Mouse (Mus musculus): ENCODE data around the gene Dlg4.
A peak's percentile ranks its signal among the peaks of the same experiment; 100 is the strongest.
"Not testable (repeated sequence)": the region's sequence is repeated elsewhere in the genome, so short reads cannot be mapped to it uniquely, and the experiment has no call there.

The Dlg4 gene

GRCm38 (mm10) chr11:70049366-70049765 is 32.6 kb downstream of the Dlg4 start:
- DNase-seq (ENCODE audit: low spot score): no peak

GRCm38 (mm10) chr11:70049816-70050215 is 33.1 kb downstream of the Dlg4 start:
- no peak for DNase-seq (ENCODE audit: low spot score)

GRCm38 (mm10) chr11:70053156-70053555 is 36.4 kb downstream of the Dlg4 start:
- no peak for DNase-seq (ENCODE audit: low spot score)

- no peak for DNase-seq (ENCODE audit: low spot score)
These were observed 37.3 kb downstream of the Dlg4 start, which contains the start of gene Asgr1 for GRCm38 (mm10) chr11:70053898-70054570. Gene Asgr1 (plus strand): TSS chr11:70054085.

- peak; percentile 87 for DNase-seq (ENCODE audit: low spot score)
These were observed 39.0 kb downstream of the Dlg4 start for GRCm38 (mm10) chr11:70055618-70056214.

- no peak for DNase-seq (ENCODE audit: low spot score)
These were observed 41.1 kb downstream of the Dlg4 start for GRCm38 (mm10) chr11:70057805-70058204.

GRCm38 (mm10) chr11:70059930-70060329 is 43.2 kb downstream of the Dlg4 start:
- DNase-seq (ENCODE audit: low spot score): no peak

- DNase-seq (ENCODE audit: low spot score): no peak
These were observed 46.3 kb downstream of the Dlg4 start for GRCm38 (mm10) chr11:70063053-70063452.

GRCm38 (mm10) chr11:70066701-70067100 is 50.0 kb downstream of the Dlg4 start:
- no peak for DNase-seq (ENCODE audit: low spot score)

- DNase-seq (ENCODE audit: low spot score): no peak
These were observed 51.5 kb downstream of the Dlg4 start for GRCm38 (mm10) chr11:70068245-70068644.

GRCm38 (mm10) chr11:70070057-70070456 is 53.3 kb downstream of the Dlg4 start:
- DNase-seq (ENCODE audit: low spot score): peak; percentile 29

GRCm38 (mm10) chr11:70070603-70071002 is 53.9 kb downstream of the Dlg4 start:
- not testable (repeated sequence) for DNase-seq (ENCODE audit: low spot score)

GRCm38 (mm10) chr11:70074379-70075071 is 57.8 kb downstream of the Dlg4 start:
- peak; percentile 89 for DNase-seq (ENCODE audit: low spot score)

GRCm38 (mm10) chr11:70075581-70075980 is 58.8 kb downstream of the Dlg4 start:
- DNase-seq (ENCODE audit: low spot score): no peak

- DNase-seq (ENCODE audit: low spot score): no peak
These were observed 60.7 kb downstream of the Dlg4 start for GRCm38 (mm10) chr11:70077441-70077840.

- DNase-seq (ENCODE audit: low spot score): no peak
These were observed 62.4 kb downstream of the Dlg4 start for GRCm38 (mm10) chr11:70079175-70079574.

GRCm38 (mm10) chr11:70079928-70080327 is 63.2 kb downstream of the Dlg4 start:
- no peak for DNase-seq (ENCODE audit: low spot score)

GRCm38 (mm10) chr11:70080803-70081590 is 64.3 kb downstream of the Dlg4 start:
- no peak for DNase-seq (ENCODE audit: low spot score)

GRCm38 (mm10) chr11:70084563-70084962 is 67.8 kb downstream of the Dlg4 start:
- DNase-seq (ENCODE audit: low spot score): no peak

GRCm38 (mm10) chr11:70091986-70092783 is 75.4 kb downstream of the Dlg4 start, which contains the start of gene Asgr2:
Gene Asgr2 (plus strand): TSS chr11:70092644.
- no peak for DNase-seq (ENCODE audit: low spot score)

Measured in embryo, embryonic 10.5 days (tissue).